17 mouse cellular contexts compared by ENCODE assay signal in genomic region chr2:124635271-124635865, GRCm38 (mm10).
DNase-seq lines count a peak whose midpoint lies in the region; ATAC-seq and TF ChIP-seq lines count a peak whose summit lies in the region.
"Had no signal": no experiment of that assay in that cellular context is flagged by ENCODE, and none has a peak within 500 bp of the region (broad histone marks: within the 10 kb centered on the region; RNA-seq: fewer than 3 reads in every experiment).

No protein-coding gene starts in this region.

- H3K4me3 ChIP-seq in hindbrain, embryonic 10.5 days = no peak overlapping the region
- H3K4me3 ChIP-seq in hindbrain, embryonic 11.5 days (ENCODE audit: low read depth, low read length) = no peak overlapping the region
- H3K4me3 ChIP-seq in hindbrain, embryonic 14.5 days (replicated peaks; ENCODE audit: low read length) = no peak overlapping the region
- H3K4me3 ChIP-seq in midbrain, postnatal 0 days (ENCODE audit: low read depth, low read length) = no peak overlapping the region
- H3K4me3 ChIP-seq in intestine, postnatal 0 days (ENCODE audit: low read depth, low read length) = no peak overlapping the region
- H3K4me3 ChIP-seq: heart, embryonic 12.5 days; limb, embryonic 15.5 days; myocyte had no signal

- H3K27ac ChIP-seq in hindbrain, embryonic 10.5 days = peak overlapping the region; percentile 71; the same call in 1 of the 2 replicates
- no peak overlapping the region for H3K27ac ChIP-seq in hindbrain, embryonic 11.5 days (ENCODE audit: low read depth, low read length)
- H3K27ac ChIP-seq in hindbrain, embryonic 14.5 days = peak overlapping the region; percentile 38; the same call in 1 of the 2 replicates
- no peak overlapping the region; the same call in 1 of the 2 replicates for H3K27ac ChIP-seq in midbrain, postnatal 0 days (ENCODE audit: low read depth, low read length)
- H3K27ac ChIP-seq in intestine, postnatal 0 days (ENCODE audit: low read depth, low read length) = no peak overlapping the region
- H3K27ac ChIP-seq: kidney, postnatal 0 days; limb, embryonic 15.5 days had no signal

- H3K4me2 ChIP-seq in hindbrain, embryonic 11.5 days (replicated peaks; ENCODE audit: low read depth, low read length) = no peak overlapping the region
- no peak overlapping the region for H3K4me2 ChIP-seq in hindbrain, embryonic 14.5 days (replicated peaks)
- no peak overlapping the region for H3K4me2 ChIP-seq in midbrain, postnatal 0 days (ENCODE audit: low read depth, low read length, poor library complexity, severe bottlenecking)
- no peak overlapping the region for H3K4me2 ChIP-seq in intestine, postnatal 0 days (replicated peaks; ENCODE audit: low read depth)
- H3K4me2 ChIP-seq: heart, embryonic 12.5 days; limb, embryonic 15.5 days had no signal

- WGBS in hindbrain, embryonic 10.5 days = 44% methylated on average over 8 of the region's 8 CpGs
- 49% methylated on average over 8 of the region's 8 CpGs for WGBS in hindbrain, embryonic 11.5 days
- 41% methylated on average over 8 of the region's 8 CpGs for WGBS in hindbrain, embryonic 14.5 days
- 40% methylated on average over 8 of the region's 8 CpGs for WGBS in midbrain, postnatal 0 days
- WGBS in intestine, postnatal 0 days = 56% methylated on average over 8 of the region's 8 CpGs

- peaks cover 36% of the 10 kb centered on the region for H3K4me1 ChIP-seq in hindbrain, embryonic 10.5 days (replicated peaks)
- no peaks in the 10 kb centered on the region for H3K4me1 ChIP-seq in hindbrain, embryonic 11.5 days (replicated peaks; ENCODE audit: control insufficient read depth, insufficient read depth, low read length)
- peaks cover 12% of the 10 kb centered on the region for H3K4me1 ChIP-seq in hindbrain, embryonic 14.5 days (replicated peaks; ENCODE audit: control insufficient read depth, insufficient read depth, low read length)
- peaks cover 4% of the 10 kb centered on the region for H3K4me1 ChIP-seq in midbrain, postnatal 0 days (ENCODE audit: insufficient read depth, low read length)
- H3K4me1 ChIP-seq in intestine, postnatal 0 days (replicated peaks; ENCODE audit: control insufficient read depth, insufficient read depth, low read length) = peaks cover 17% of the 10 kb centered on the region; the same call in 1 of the 2 replicates

- no peak; the same call in 1 of the 2 replicates for ATAC-seq in hindbrain, embryonic 11.5 days (ENCODE audit: low FRiP score)
- ATAC-seq in hindbrain, embryonic 14.5 days (ENCODE audit: low FRiP score) = peak; percentile 44; the same call in 1 of the 2 replicates
- ATAC-seq in midbrain, postnatal 0 days (ENCODE audit: low FRiP score) = no peak
- ATAC-seq in intestine, postnatal 0 days = no peak

- H3K9me3 ChIP-seq in hindbrain, embryonic 10.5 days = no peaks in the 10 kb centered on the region
- H3K9me3 ChIP-seq in hindbrain, embryonic 11.5 days (ENCODE audit: control insufficient read depth, low read length) = no peaks in the 10 kb centered on the region
- H3K9me3 ChIP-seq in hindbrain, embryonic 14.5 days (ENCODE audit: control insufficient read depth, low read length) = no peaks in the 10 kb centered on the region
- H3K9me3 ChIP-seq in midbrain, postnatal 0 days (ENCODE audit: low read length) = no peaks in the 10 kb centered on the region
- no peaks in the 10 kb centered on the region for H3K9me3 ChIP-seq in intestine, postnatal 0 days (ENCODE audit: control insufficient read depth)
- H3K9me3 ChIP-seq: heart, embryonic 12.5 days; limb, embryonic 15.5 days had no signal

- no peaks in the 10 kb centered on the region for H3K27me3 ChIP-seq in hindbrain, embryonic 10.5 days (ENCODE audit: insufficient read depth, poor library complexity, severe bottlenecking)
- H3K27me3 ChIP-seq in hindbrain, embryonic 11.5 days (ENCODE audit: control insufficient read depth, insufficient read depth, low read length) = no peaks in the 10 kb centered on the region
- no peaks in the 10 kb centered on the region for H3K27me3 ChIP-seq in hindbrain, embryonic 14.5 days (ENCODE audit: control insufficient read depth, insufficient read depth, low read length)
- H3K27me3 ChIP-seq in midbrain, postnatal 0 days (ENCODE audit: insufficient read depth, low read length) = no peaks in the 10 kb centered on the region
- no peaks in the 10 kb centered on the region for H3K27me3 ChIP-seq in intestine, postnatal 0 days (replicated peaks; ENCODE audit: control insufficient read depth, insufficient read depth, low read length)
- H3K27me3 ChIP-seq: heart, embryonic 12.5 days; limb, embryonic 15.5 days had no signal

- TF ChIP-seq CTCF in midbrain, postnatal 0 days (IDR thresholded peaks at IDR 0.05) = no peak
- no peak for TF ChIP-seq CTCF in intestine, postnatal 0 days (IDR thresholded peaks at IDR 0.05; ENCODE audit: low read depth)

- DNase-seq in hindbrain, embryonic 10.5 days (ENCODE audit: low spot score) = no peak
- DNase-seq in hindbrain, embryonic 11.5 days (ENCODE audit: low spot score) = no peak
- DNase-seq in fat pad, adult 2 months (ENCODE audit: extremely low read depth, low read depth, low spot score) = peak; percentile 18
- no peak for DNase-seq in hindbrain, embryonic 14.5 days (ENCODE audit: low spot score)
- DNase-seq in midbrain, postnatal 0 days (ENCODE audit: low spot score) = peak; percentile 65
- DNase-seq in kidney, postnatal 4 days = no peak
- DNase-seq in left cerebral cortex, postnatal 14 days (ENCODE audit: low spot score in 2 of 2) = no peak
- DNase-seq: cerebellum, postnatal 25 days; heart, postnatal 4 days; kidney, adult 11 months; lung, postnatal 10 days; thymus, postnatal 36 days had no signal

- intact Hi-C loops in left cerebral cortex, postnatal 14 days (cut with DNase I) = no loop called here

- H3K36me3 ChIP-seq in hindbrain, embryonic 10.5 days = no peaks in the 10 kb centered on the region
- no peaks in the 10 kb centered on the region for H3K36me3 ChIP-seq in hindbrain, embryonic 11.5 days (ENCODE audit: control insufficient read depth, insufficient read depth, low read length)
- no peaks in the 10 kb centered on the region for H3K36me3 ChIP-seq in hindbrain, embryonic 14.5 days (replicated peaks; ENCODE audit: control insufficient read depth, insufficient read depth)
- H3K36me3 ChIP-seq in midbrain, postnatal 0 days (ENCODE audit: insufficient read depth, low read length) = no peaks in the 10 kb centered on the region
- no peaks in the 10 kb centered on the region for H3K36me3 ChIP-seq in intestine, postnatal 0 days (ENCODE audit: control insufficient read depth, insufficient read depth)
- H3K36me3 ChIP-seq: limb, embryonic 15.5 days had no signal

- no peak overlapping the region for H3K9ac ChIP-seq in hindbrain, embryonic 11.5 days (ENCODE audit: low read depth, low read length)
- no peak overlapping the region for H3K9ac ChIP-seq in hindbrain, embryonic 14.5 days
- H3K9ac ChIP-seq in midbrain, postnatal 0 days (replicated peaks; ENCODE audit: low read length, poor library complexity, severe bottlenecking) = no peak overlapping the region
- no peak overlapping the region for H3K9ac ChIP-seq in intestine, postnatal 0 days (ENCODE audit: low read depth, low read length)
- H3K9ac ChIP-seq: heart, embryonic 12.5 days; limb, embryonic 15.5 days had no signal

Comparison
In these comparisons a context has a peak if more than half of its experiments do, and no peak if none do; other contexts are left out.
1. H3K27ac ChIP-seq: peak in hindbrain, embryonic 10.5 days (single experiment) and hindbrain, embryonic 14.5 days (single experiment); none in hindbrain, embryonic 11.5 days (single experiment), midbrain, postnatal 0 days (single experiment) and intestine, postnatal 0 days (single experiment).
2. DNase-seq: peak in fat pad, adult 2 months (single experiment) and midbrain, postnatal 0 days (single experiment); none in hindbrain, embryonic 10.5 days (single experiment), hindbrain, embryonic 11.5 days (single experiment), hindbrain, embryonic 14.5 days (single experiment), kidney, postnatal 4 days (0 of 2) and left cerebral cortex, postnatal 14 days (0 of 2).